Mouse (Mus musculus): ENCODE measurements around the gene Pdgfb. TPM values are rescaled to one million over a fixed set of nuclear protein-coding genes. Genes with fewer than 3 reads are reported as not detected.

Gene Pdgfb
- total RNA-seq, 1 experiment = 9.5 TPM

GRCm38 (mm10) chr15:80038110-80038391 is 23.3 kb upstream of the Pdgfb start:
- H3K9me3 ChIP-seq (ENCODE audit: control insufficient read depth, insufficient read depth, low read depth, low read length) = no peaks in the 10 kb centered on the region
- H3K4me3 ChIP-seq (ENCODE audit: insufficient read depth in 1 of 2, low read depth in 1 of 2, low read length in 2 of 2, poor library complexity in 1 of 2, severe bottlenecking in 1 of 2) = no peak overlapping the region
- H3K27ac ChIP-seq (ENCODE audit: insufficient read depth, low read depth, low read length, poor library complexity, severe bottlenecking) = no peak overlapping the region
- no peak for DNase-seq (ENCODE audit: low read depth, low spot score)
- no peaks in the 10 kb centered on the region for H3K36me3 ChIP-seq (ENCODE audit: control insufficient read depth, insufficient read depth, low read length, poor library complexity, severe bottlenecking)
- peaks cover 6 to 10% of the 10 kb centered on the region in 2 experiments; a peak in 3 of 4 replicates for H3K4me1 ChIP-seq (ENCODE audit: control insufficient read depth in 2 of 2, insufficient read depth in 2 of 2, low read length in 2 of 2, poor library complexity in 1 of 2)
- H3K9ac ChIP-seq (ENCODE audit: insufficient read depth, low read depth, low read length, poor library complexity, severe bottlenecking) = no peak overlapping the region
- in situ Hi-C loops (cut with MboI; ENCODE audit: low sequenced_read_pairs in 2 of 2, unreplicated experiment in 2 of 2) = no loop called here
- TF ChIP-seq HCFC1 (IDR thresholded peaks at IDR 0.05; ENCODE audit: borderline replicate concordance, insufficient read depth, low read length) (no peak), MAFK (IDR thresholded peaks at IDR 0.05; ENCODE audit: insufficient read depth, low read depth, low read length) (no peak), ZC3H11A (IDR thresholded peaks at IDR 0.05; ENCODE audit: borderline replicate concordance, low read depth, low read length) (no peak)

GRCm38 (mm10) chr15:80037255-80038109 is 22.7 kb upstream of the Pdgfb start:
- H3K27ac ChIP-seq (ENCODE audit: insufficient read depth, low read depth, low read length, poor library complexity, severe bottlenecking) = no peak overlapping the region
- no peak for TF ChIP-seq ZC3H11A (IDR thresholded peaks at IDR 0.05; ENCODE audit: borderline replicate concordance, low read depth, low read length)
- no peak for TF ChIP-seq CHD2 (IDR thresholded peaks at IDR 0.05; ENCODE audit: low read depth, low read length)
- no peak for TF ChIP-seq ZNF384 (IDR thresholded peaks at IDR 0.05; ENCODE audit: low read depth, low read length)
- TF ChIP-seq MAFK (IDR thresholded peaks at IDR 0.05; ENCODE audit: insufficient read depth, low read depth, low read length) = no peak
- TF ChIP-seq HCFC1 (IDR thresholded peaks at IDR 0.05; ENCODE audit: borderline replicate concordance, insufficient read depth, low read length) = no peak
- DNase-seq (ENCODE audit: low read depth, low spot score) = no peak
- in situ Hi-C loops (cut with MboI; ENCODE audit: low sequenced_read_pairs in 2 of 2, unreplicated experiment in 2 of 2) = no loop called here
- peaks cover 6 to 10% of the 10 kb centered on the region in 2 experiments; a peak in 3 of 4 replicates for H3K4me1 ChIP-seq (ENCODE audit: control insufficient read depth in 2 of 2, insufficient read depth in 2 of 2, low read length in 2 of 2, poor library complexity in 1 of 2)
- no peaks in the 10 kb centered on the region for H3K36me3 ChIP-seq (ENCODE audit: control insufficient read depth, insufficient read depth, low read length, poor library complexity, severe bottlenecking)
- H3K9ac ChIP-seq (ENCODE audit: insufficient read depth, low read depth, low read length, poor library complexity, severe bottlenecking) = no peak overlapping the region
- no peaks in the 10 kb centered on the region for H3K9me3 ChIP-seq (ENCODE audit: control insufficient read depth, insufficient read depth, low read depth, low read length)
- no peak overlapping the region for H3K4me3 ChIP-seq (ENCODE audit: insufficient read depth in 1 of 2, low read depth in 1 of 2, low read length in 2 of 2, poor library complexity in 1 of 2, severe bottlenecking in 1 of 2)

- Histone ChIP-seq H3K4me3 (ENCODE audit: insufficient read depth in 1 of 2, low read depth in 1 of 2, low read length in 2 of 2, poor library complexity in 1 of 2, severe bottlenecking in 1 of 2) (no peak overlapping the region), H3K27ac (ENCODE audit: insufficient read depth, low read depth, low read length, poor library complexity, severe bottlenecking) (no peak overlapping the region), H3K9me3 (ENCODE audit: control insufficient read depth, insufficient read depth, low read depth, low read length) (no peaks in the 10 kb centered on the region), H3K36me3 (ENCODE audit: control insufficient read depth, insufficient read depth, low read length, poor library complexity, severe bottlenecking) (no peaks in the 10 kb centered on the region), H3K9ac (ENCODE audit: insufficient read depth, low read depth, low read length, poor library complexity, severe bottlenecking) (no peak overlapping the region), H3K4me1 (ENCODE audit: control insufficient read depth in 2 of 2, insufficient read depth in 2 of 2, low read length in 2 of 2, poor library complexity in 1 of 2) (peaks cover 6 to 10% of the 10 kb centered on the region in 2 experiments; a peak in 3 of 4 replicates)
- in situ Hi-C loops (cut with MboI; ENCODE audit: low sequenced_read_pairs in 2 of 2, unreplicated experiment in 2 of 2) = no loop called here
- no peak for DNase-seq (ENCODE audit: low read depth, low spot score)
- no peak for TF ChIP-seq MAFK (IDR thresholded peaks at IDR 0.05; ENCODE audit: insufficient read depth, low read depth, low read length)
- TF ChIP-seq ZNF384 (IDR thresholded peaks at IDR 0.05; ENCODE audit: low read depth, low read length) = no peak
- TF ChIP-seq ZC3H11A (IDR thresholded peaks at IDR 0.05; ENCODE audit: borderline replicate concordance, low read depth, low read length) = no peak
- TF ChIP-seq HCFC1 (IDR thresholded peaks at IDR 0.05; ENCODE audit: borderline replicate concordance, insufficient read depth, low read length) = no peak
- TF ChIP-seq CHD2 (IDR thresholded peaks at IDR 0.05; ENCODE audit: low read depth, low read length) = no peak
Measured at GRCm38 (mm10) chr15:80035341-80035885, 20.6 kb upstream of the Pdgfb start.

GRCm38 (mm10) chr15:80034913-80035312 is 20.1 kb upstream of the Pdgfb start:
- TF ChIP-seq MAFK (IDR thresholded peaks at IDR 0.05; ENCODE audit: insufficient read depth, low read depth, low read length) (no peak), ZNF384 (IDR thresholded peaks at IDR 0.05; ENCODE audit: low read depth, low read length) (no peak), HCFC1 (IDR thresholded peaks at IDR 0.05; ENCODE audit: borderline replicate concordance, insufficient read depth, low read length) (no peak), ZC3H11A (IDR thresholded peaks at IDR 0.05; ENCODE audit: borderline replicate concordance, low read depth, low read length) (no peak), CHD2 (IDR thresholded peaks at IDR 0.05; ENCODE audit: low read depth, low read length) (no peak)
- Histone ChIP-seq H3K4me3 (ENCODE audit: insufficient read depth in 1 of 2, low read depth in 1 of 2, low read length in 2 of 2, poor library complexity in 1 of 2, severe bottlenecking in 1 of 2) (no peak overlapping the region), H3K9me3 (ENCODE audit: control insufficient read depth, insufficient read depth, low read depth, low read length) (no peaks in the 10 kb centered on the region), H3K4me1 (ENCODE audit: control insufficient read depth in 2 of 2, insufficient read depth in 2 of 2, low read length in 2 of 2, poor library complexity in 1 of 2) (peaks cover 6 to 10% of the 10 kb centered on the region in 2 experiments; a peak in 3 of 4 replicates), H3K27ac (ENCODE audit: insufficient read depth, low read depth, low read length, poor library complexity, severe bottlenecking) (no peak overlapping the region), H3K36me3 (ENCODE audit: control insufficient read depth, insufficient read depth, low read length, poor library complexity, severe bottlenecking) (no peaks in the 10 kb centered on the region), H3K9ac (ENCODE audit: insufficient read depth, low read depth, low read length, poor library complexity, severe bottlenecking) (no peak overlapping the region)
- in situ Hi-C loops (cut with MboI; ENCODE audit: low sequenced_read_pairs in 2 of 2, unreplicated experiment in 2 of 2) = no loop called here
- no peak for DNase-seq (ENCODE audit: low read depth, low spot score)

Measured in ES-E14 (cell line).